Mouse (Mus musculus): ENCODE data around the gene Zfp799. TPM values are rescaled to one million over a fixed set of nuclear protein-coding genes. Genes with fewer than 3 reads are reported as not detected.
A peak's percentile ranks its signal among the peaks of the same experiment; 100 is the strongest.

Zfp799 gene
- polyA plus RNA-seq, 1 experiment from 2014 or later, result 20.3 TPM

DNA sequence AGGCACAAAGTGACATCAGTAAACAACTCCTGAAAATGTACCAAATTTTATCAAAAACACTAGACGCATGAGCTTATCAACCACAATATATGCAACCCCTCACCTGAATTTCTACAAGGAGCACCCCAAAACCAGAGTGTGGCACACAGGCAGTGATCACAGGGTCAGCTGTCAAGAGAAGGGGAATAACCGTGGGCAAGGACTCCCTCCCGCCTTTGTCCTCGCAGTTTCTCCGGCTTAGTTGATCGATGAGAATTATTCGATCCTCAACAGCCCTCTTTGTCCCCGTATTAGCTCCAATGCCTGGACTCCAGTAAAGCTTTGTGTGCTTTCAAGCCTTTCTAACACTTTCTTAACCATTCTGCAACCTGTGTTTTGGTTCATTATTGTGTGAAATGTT is 21.1 kb downstream of the Zfp799 start:
- Histone ChIP-seq H3K4me1 (replicated peaks; ENCODE audit: control insufficient read depth, insufficient read depth, low read length) (peaks cover 9% of the 10 kb centered on the region; the same call in 1 of the 2 replicates), H3K27ac (ENCODE audit: low read depth, low read length) (peak overlapping the region; percentile 88), H3K27me3 (ENCODE audit: control insufficient read depth, insufficient read depth, low read length) (no peaks in the 10 kb centered on the region), H3K9ac (ENCODE audit: low read length) (peak overlapping the region; percentile 77), H3K36me3 (ENCODE audit: control insufficient read depth, insufficient read depth, low read length) (no peaks in the 10 kb centered on the region), H3K4me2 (ENCODE audit: low read depth, low read length, severe bottlenecking) (peak overlapping the region; percentile 77), H3K4me3 (ENCODE audit: low read depth, low read length) (peak overlapping the region; percentile 59), H3K9me3 (ENCODE audit: control insufficient read depth, low read length) (no peaks in the 10 kb centered on the region)
- no peak for DNase-seq (ENCODE audit: low spot score)
- 7% methylated on average over 8 of the region's 8 CpGs for WGBS
- ATAC-seq (replicated peaks; ENCODE audit: low FRiP score), result no peak

DNA sequence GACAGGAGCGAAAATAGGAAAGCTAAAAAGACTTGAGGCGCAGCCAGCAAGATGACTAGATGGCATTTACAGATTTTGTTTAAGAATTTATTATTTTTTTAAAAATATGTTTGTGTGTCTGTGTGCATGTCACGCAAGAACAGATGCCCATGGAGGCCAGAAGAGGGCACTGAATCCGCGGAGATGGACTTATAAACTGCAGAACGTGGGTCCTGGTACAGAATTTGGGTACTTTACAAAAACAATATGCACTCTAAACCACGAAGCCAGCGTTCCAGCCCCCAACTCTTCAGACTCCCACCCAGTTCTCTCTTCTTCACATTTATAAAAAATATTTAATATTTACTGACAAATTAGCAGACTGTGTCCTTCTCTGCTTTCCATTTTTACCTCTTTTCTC is 40.8 kb downstream of the Zfp799 start:
- ATAC-seq (replicated peaks; ENCODE audit: low FRiP score), result no peak
- Histone ChIP-seq H3K4me1 (replicated peaks; ENCODE audit: control insufficient read depth, insufficient read depth, low read length) (peaks cover 7% of the 10 kb centered on the region; the same call in 1 of the 2 replicates), H3K4me2 (ENCODE audit: low read depth, low read length, severe bottlenecking) (peak overlapping the region; percentile 46; the same call in 1 of the 2 replicates), H3K4me3 (ENCODE audit: low read depth, low read length) (no peak overlapping the region; the same call in 1 of the 2 replicates), H3K9ac (ENCODE audit: low read length) (no peak overlapping the region), H3K27me3 (ENCODE audit: control insufficient read depth, insufficient read depth, low read length) (no peaks in the 10 kb centered on the region), H3K9me3 (ENCODE audit: control insufficient read depth, low read length) (no peaks in the 10 kb centered on the region), H3K27ac (ENCODE audit: low read depth, low read length) (no peak overlapping the region), H3K36me3 (ENCODE audit: control insufficient read depth, insufficient read depth, low read length) (0 out of 2 replicates have a peak, but pooled peaks cover 3% of the 10 kb centered on the region)
- no peak for DNase-seq (ENCODE audit: low spot score)
- WGBS, result 79% methylated on average over 8 of the region's 8 CpGs

DNA sequence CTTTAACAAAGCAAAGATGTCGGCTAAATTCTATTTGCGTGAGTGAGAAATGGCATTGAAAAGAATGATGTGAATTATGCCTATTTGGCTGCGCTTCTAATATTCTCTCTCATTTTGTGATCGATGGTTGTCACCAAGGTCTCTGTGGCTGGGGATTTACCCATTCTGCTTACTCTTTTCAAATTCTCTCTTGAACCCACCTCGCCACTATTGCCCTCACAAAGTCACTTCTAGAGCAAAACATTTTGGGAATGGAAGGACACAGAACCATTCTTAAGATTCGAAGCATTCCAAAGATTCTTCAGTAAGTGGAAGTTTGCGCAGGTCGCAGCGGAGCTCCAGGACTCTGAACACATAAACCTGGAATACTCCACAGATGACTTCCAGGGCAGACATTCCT is 41.5 kb downstream of the Zfp799 start:
- peak overlapping the region; percentile 93 for H3K9ac ChIP-seq (ENCODE audit: low read length)
- no peaks in the 10 kb centered on the region for H3K9me3 ChIP-seq (ENCODE audit: control insufficient read depth, low read length)
- H3K4me1 ChIP-seq (replicated peaks; ENCODE audit: control insufficient read depth, insufficient read depth, low read length), result peaks cover 7% of the 10 kb centered on the region; the same call in 1 of the 2 replicates
- no peaks in the 10 kb centered on the region for H3K27me3 ChIP-seq (ENCODE audit: control insufficient read depth, insufficient read depth, low read length)
- H3K27ac ChIP-seq (ENCODE audit: low read depth, low read length), result no peak overlapping the region
- DNase-seq (ENCODE audit: low spot score) (no peak), ATAC-seq (replicated peaks; ENCODE audit: low FRiP score) (peak; percentile 13; the same call in 1 of the 2 replicates)
- H3K4me2 ChIP-seq (ENCODE audit: low read depth, low read length, severe bottlenecking), result peak overlapping the region; percentile 46
- WGBS, result 12% methylated on average over 9 of the region's 9 CpGs
- peaks cover 10% of the 10 kb centered on the region for H3K36me3 ChIP-seq (ENCODE audit: control insufficient read depth, insufficient read depth, low read length)
- H3K4me3 ChIP-seq (ENCODE audit: low read depth, low read length), result peak overlapping the region; percentile 87

DNA sequence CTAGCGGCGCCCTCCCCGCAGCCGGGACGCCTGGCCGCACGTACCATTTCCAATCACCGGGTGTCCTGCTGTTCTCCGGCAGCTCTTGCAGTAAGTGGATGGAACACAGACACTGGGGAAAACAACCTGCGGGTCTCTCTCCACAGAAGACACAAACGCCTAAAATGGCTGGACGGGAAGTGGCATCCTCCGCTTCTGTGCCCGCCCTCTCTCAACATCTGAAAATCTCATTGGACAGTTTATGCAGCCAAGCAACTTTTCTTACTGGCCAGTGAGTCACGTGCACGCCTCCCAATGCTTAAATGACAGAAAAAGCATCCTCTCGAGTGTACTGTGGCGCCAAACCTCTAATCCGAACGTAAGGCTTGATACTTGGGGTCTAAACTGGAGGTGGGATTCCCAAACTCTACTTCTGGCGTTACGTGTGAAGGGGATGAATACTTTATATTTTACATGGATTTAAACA is 41.9 kb downstream of the Zfp799 start, which contains the start of gene Zfp871:
Zfp871 (minus strand) TSS at position 194 of the 466 bp plus-strand sequence.
- peaks cover 7% of the 10 kb centered on the region; the same call in 1 of the 2 replicates for H3K4me1 ChIP-seq (replicated peaks; ENCODE audit: control insufficient read depth, insufficient read depth, low read length)
- no peaks in the 10 kb centered on the region; the same call in 1 of the 2 replicates for H3K9me3 ChIP-seq (ENCODE audit: control insufficient read depth, low read length)
- H3K27ac ChIP-seq (ENCODE audit: low read depth, low read length), result peak within 1 kb of the TSS; percentile 74
- peak within 1 kb of the TSS; percentile 65 for H3K4me2 ChIP-seq (ENCODE audit: low read depth, low read length, severe bottlenecking)
- peak within 1 kb of the TSS; percentile 87 for H3K4me3 ChIP-seq (ENCODE audit: low read depth, low read length)
- H3K36me3 ChIP-seq (ENCODE audit: control insufficient read depth, insufficient read depth, low read length), result peaks cover 13% of the 10 kb centered on the region
- WGBS, result under 1% methylated on average over 22 of the region's 22 CpGs
- DNase-seq (ENCODE audit: low spot score), result peak; percentile 87
- peak; percentile 98 for ATAC-seq (replicated peaks; ENCODE audit: low FRiP score)
- peak within 1 kb of the TSS; percentile 93 for H3K9ac ChIP-seq (ENCODE audit: low read length)
- no peaks in the 10 kb centered on the region for H3K27me3 ChIP-seq (ENCODE audit: control insufficient read depth, insufficient read depth, low read length)

DNA sequence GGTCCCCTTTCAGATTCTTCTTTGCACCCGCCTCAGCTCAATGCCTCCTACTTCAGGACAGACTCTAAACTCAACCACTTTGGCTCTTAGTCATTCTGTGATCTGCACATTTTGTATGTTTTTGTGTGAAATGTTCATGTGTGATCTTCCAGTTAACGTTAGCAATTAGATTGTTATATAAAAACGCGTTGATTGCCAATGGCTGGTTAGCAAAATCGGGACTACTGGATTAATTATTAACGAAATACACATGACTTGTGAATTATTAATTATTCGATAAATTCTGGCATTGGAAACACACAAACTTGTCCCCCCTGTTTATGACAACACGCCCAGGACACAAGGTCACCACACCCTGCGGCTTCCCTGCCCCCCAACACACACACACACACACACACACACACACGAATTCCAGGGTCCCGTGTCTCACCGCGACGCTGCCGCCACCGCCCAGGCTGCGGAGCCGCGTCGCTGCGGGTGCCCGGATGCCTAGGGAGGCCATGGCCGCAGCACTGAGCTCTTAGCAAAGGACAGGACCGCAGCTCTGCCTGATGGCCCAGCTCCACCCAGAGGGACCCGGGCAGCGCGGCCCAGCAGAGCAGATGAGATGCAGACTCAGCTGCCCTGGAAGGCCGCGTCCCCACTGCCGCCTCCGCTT is 42.5 kb downstream of the Zfp799 start:
- H3K27ac ChIP-seq (ENCODE audit: low read depth, low read length), result peak overlapping the region; percentile 74
- DNase-seq (ENCODE audit: low spot score), result peak; percentile 72
- WGBS, result 1% methylated on average over 31 of the region's 31 CpGs

DNA sequence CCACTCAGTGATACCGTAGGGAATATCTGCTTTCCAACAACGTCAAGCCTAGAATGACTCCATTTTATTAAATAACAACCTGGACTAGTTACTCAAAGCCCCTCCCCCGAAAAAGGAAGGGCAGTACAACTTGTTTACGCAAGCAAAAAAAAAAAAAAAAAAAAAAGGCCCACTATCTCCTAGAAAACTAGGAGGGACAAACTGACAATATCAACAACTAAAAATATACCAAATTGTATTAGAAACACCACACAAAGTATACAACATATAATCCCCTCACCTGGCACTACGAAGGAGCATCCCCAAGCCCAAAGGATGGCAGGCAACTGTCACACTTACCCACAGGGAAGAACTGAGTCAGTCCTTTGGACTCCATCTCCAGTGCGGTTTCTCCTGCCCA is 43.1 kb downstream of the Zfp799 start:
- peak overlapping the region; percentile 87 for H3K4me3 ChIP-seq (ENCODE audit: low read depth, low read length)
- peak overlapping the region; percentile 65 for H3K4me2 ChIP-seq (ENCODE audit: low read depth, low read length, severe bottlenecking)
- no peaks in the 10 kb centered on the region for H3K27me3 ChIP-seq (ENCODE audit: control insufficient read depth, insufficient read depth, low read length)
- no peaks in the 10 kb centered on the region; the same call in 1 of the 2 replicates for H3K9me3 ChIP-seq (ENCODE audit: control insufficient read depth, low read length)
- peaks cover 13% of the 10 kb centered on the region for H3K36me3 ChIP-seq (ENCODE audit: control insufficient read depth, insufficient read depth, low read length)
- ATAC-seq (replicated peaks; ENCODE audit: low FRiP score) (no peak), DNase-seq (ENCODE audit: low spot score) (no peak)
- H3K4me1 ChIP-seq (replicated peaks; ENCODE audit: control insufficient read depth, insufficient read depth, low read length), result peaks cover 7% of the 10 kb centered on the region; the same call in 1 of the 2 replicates
- no peak overlapping the region for H3K27ac ChIP-seq (ENCODE audit: low read depth, low read length)
- WGBS, result 74% methylated on average over 6 of the region's 6 CpGs
- H3K9ac ChIP-seq (ENCODE audit: low read length), result peak overlapping the region; percentile 93

More for the DNA sequence above, 42.5 kb downstream of the Zfp799 start:
- peak overlapping the region; percentile 65 for H3K4me2 ChIP-seq (ENCODE audit: low read depth, low read length, severe bottlenecking)
- peak; percentile 88 for ATAC-seq (replicated peaks; ENCODE audit: low FRiP score)
- H3K4me3 ChIP-seq (ENCODE audit: low read depth, low read length), result peak overlapping the region; percentile 87
- no peaks in the 10 kb centered on the region; the same call in 1 of the 2 replicates for H3K9me3 ChIP-seq (ENCODE audit: control insufficient read depth, low read length)
- no peaks in the 10 kb centered on the region for H3K27me3 ChIP-seq (ENCODE audit: control insufficient read depth, insufficient read depth, low read length)
- peaks cover 7% of the 10 kb centered on the region; the same call in 1 of the 2 replicates for H3K4me1 ChIP-seq (replicated peaks; ENCODE audit: control insufficient read depth, insufficient read depth, low read length)
- H3K36me3 ChIP-seq (ENCODE audit: control insufficient read depth, insufficient read depth, low read length), result peaks cover 13% of the 10 kb centered on the region
- peak overlapping the region; percentile 93 for H3K9ac ChIP-seq (ENCODE audit: low read length)

DNA sequence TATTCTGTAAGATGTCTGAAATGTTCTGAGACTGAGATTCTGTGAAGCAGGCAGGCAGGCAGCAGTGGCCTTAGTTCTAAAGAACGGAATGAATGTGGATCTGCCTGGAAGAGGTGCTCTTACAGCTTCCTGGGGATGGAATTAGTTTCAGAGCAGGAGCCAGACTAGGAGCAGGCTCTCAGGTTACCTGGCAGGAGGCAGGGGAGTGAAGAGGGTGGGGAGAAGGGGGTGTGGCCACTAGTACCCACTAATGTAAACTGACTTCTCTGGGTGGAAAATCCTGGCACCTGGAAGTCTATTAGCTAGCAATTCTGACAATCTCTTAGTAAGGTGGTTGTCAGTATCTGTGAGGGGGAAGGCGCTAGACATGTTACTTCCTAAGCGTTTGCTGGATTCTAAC is 44.4 kb downstream of the Zfp799 start:
- Histone ChIP-seq H3K27me3 (ENCODE audit: control insufficient read depth, insufficient read depth, low read length) (no peaks in the 10 kb centered on the region), H3K9ac (ENCODE audit: low read length) (no peak overlapping the region), H3K4me1 (replicated peaks; ENCODE audit: control insufficient read depth, insufficient read depth, low read length) (peaks cover 7% of the 10 kb centered on the region; the same call in 1 of the 2 replicates), H3K4me2 (ENCODE audit: low read depth, low read length, severe bottlenecking) (no peak overlapping the region), H3K4me3 (ENCODE audit: low read depth, low read length) (no peak overlapping the region), H3K27ac (ENCODE audit: low read depth, low read length) (no peak overlapping the region), H3K36me3 (ENCODE audit: control insufficient read depth, insufficient read depth, low read length) (peaks cover 13% of the 10 kb centered on the region), H3K9me3 (ENCODE audit: control insufficient read depth, low read length) (no peaks in the 10 kb centered on the region; the same call in 1 of the 2 replicates)
- DNase-seq (ENCODE audit: low spot score), result no peak
- WGBS, result 85% methylated on average over 3 of the region's 3 CpGs
- ATAC-seq (replicated peaks; ENCODE audit: low FRiP score), result no peak

DNA sequence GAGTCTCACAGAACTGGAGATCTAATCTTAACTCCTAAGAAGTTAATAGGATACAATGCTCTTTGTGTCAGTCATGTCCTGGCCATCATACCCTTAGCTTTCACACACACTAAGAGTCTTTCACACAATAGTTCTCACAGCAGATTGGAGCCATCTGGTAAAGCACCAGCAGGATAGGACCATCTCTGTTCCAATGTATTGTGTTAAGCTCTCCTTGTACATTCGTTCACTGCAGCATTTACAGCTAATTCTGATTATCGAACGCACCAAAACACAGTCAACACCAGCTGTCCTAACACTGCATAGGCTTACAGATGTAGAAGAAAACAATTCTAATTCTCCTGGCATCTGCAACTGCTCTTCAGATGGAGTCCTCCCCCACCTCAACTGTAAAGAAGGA is 52.5 kb downstream of the Zfp799 start:
- Histone ChIP-seq H3K9ac (ENCODE audit: low read length) (no peak overlapping the region), H3K27ac (ENCODE audit: low read depth, low read length) (no peak overlapping the region), H3K4me1 (replicated peaks; ENCODE audit: control insufficient read depth, insufficient read depth, low read length) (no peaks in the 10 kb centered on the region), H3K4me3 (ENCODE audit: low read depth, low read length) (no peak overlapping the region), H3K4me2 (ENCODE audit: low read depth, low read length, severe bottlenecking) (no peak overlapping the region), H3K9me3 (ENCODE audit: control insufficient read depth, low read length) (no peaks in the 10 kb centered on the region), H3K36me3 (ENCODE audit: control insufficient read depth, insufficient read depth, low read length) (peaks cover 10% of the 10 kb centered on the region; the same call in 1 of the 2 replicates), H3K27me3 (ENCODE audit: control insufficient read depth, insufficient read depth, low read length) (no peaks in the 10 kb centered on the region)
- no peak for ATAC-seq (replicated peaks; ENCODE audit: low FRiP score)
- 95% methylated on average over 3 of the region's 3 CpGs for WGBS
- DNase-seq (ENCODE audit: low spot score), result no peak
